Mouse (Mus musculus): ENCODE measurements around the gene Gpr171.
"Not testable (repeated sequence)": the region's sequence is repeated elsewhere in the genome, so short reads cannot be mapped to it uniquely, and the experiment has no call there.

Gpr171 gene

DNA sequence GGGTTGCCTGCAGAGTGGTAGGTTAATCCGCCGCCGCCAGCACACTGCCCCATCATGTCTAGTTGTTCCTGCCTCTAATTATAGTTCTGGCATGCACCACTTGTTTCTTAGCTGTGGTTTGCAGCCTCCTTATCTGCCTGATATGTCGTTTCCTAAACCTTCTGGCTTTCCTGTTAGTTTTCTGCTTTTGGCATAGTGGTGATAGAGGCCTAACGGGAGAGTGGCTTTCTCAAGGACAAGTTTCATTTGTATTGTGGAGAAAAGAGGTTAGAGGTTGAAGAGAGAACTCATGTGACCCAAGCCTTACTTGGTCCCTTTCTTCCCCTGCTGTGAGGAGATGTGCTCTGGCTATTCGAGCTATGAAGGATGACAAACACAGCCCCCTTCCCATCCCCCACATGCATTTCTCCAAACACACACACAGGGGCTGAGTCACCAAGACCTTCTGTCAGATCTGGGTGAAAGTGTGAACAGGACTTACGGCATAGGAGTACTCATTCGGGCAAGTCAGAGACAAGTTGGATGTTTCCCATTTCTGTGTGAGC is 12.4 kb upstream of the Gpr171 start:
- no peak for DNase-seq (ENCODE audit: low read depth, low spot score)

DNA sequence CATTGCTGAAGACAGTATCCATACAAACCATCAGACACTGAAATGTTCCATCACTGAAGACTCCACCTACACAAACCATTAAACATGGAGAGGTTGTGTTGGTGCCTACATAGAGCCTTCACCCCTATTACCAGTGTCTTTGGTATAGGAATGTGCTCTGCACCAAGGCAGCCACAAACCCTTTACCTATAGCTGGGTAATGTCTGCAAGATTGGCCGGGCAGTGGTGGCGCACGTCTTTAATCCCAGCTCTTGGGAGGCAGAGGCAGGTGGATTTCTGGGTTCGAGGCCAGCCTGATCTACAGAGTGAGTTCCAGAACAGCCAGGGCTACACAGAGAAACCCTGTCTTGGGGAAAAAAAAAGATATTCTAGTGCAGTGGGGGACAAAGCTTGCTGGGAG is 11.7 kb upstream of the Gpr171 start:
- not testable (repeated sequence) for DNase-seq (ENCODE audit: low read depth, low spot score)

DNA sequence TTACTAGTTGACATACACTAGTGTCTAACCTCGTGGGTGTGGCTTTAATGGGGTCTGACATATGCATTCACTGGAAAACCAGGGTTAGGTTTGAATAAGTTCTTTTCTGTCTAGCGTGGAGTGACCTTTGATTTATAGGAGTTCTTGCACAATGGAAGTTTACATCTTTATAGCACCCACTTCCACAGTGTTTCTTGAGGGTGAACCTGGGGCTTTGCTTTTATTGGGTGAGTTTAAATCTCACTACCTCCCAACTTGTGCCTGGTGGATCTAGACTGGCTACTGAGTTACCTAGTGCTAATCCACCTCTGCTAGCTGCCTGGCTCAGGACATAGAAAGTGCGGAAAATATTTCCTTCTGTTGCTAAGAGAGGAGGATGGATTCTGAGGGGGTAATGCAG is 10.3 kb upstream of the Gpr171 start:
- DNase-seq (ENCODE audit: low read depth, low spot score) = no peak

DNA sequence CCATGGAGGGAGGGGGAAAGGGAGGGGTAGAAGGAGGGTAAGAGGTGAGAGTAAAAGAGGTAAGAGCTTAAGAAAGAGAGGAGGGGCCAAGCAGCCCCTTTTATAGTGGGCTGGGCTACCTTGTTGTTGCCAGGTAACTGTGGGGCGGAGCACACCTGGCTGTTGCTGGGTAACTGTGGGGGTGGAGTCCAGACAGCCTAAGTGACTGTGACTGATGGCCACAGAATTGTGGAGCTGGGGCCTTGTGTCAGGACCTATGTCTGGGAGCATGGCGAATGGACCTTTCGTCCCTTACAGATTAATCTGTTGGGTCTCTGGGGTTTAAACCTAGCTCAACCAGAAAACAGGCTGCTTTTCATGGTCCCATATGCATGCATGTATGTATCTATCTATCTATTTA is 8.2 kb upstream of the Gpr171 start:
- DNase-seq (ENCODE audit: low read depth, low spot score) = peak; percentile 36

DNA sequence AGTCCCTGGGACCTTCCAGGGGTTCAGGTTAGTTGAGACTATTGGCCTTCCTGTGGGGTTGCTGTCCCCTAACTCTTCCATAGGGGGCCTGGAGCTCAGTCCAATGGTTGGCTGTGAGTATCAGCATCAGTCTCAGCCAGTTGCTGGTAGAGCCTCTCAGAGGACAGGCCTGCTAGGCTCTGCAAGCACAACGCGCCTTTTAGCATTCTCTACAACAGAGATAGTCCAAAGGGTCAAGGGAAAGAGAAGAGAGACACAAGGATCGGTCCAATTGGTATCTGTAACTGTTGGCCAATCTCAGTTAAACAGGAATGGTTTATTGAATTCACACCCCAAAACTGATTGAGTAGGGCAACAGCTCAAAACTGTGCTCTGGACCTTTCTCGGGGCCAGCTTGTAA is 5.8 kb upstream of the Gpr171 start:
- no peak for DNase-seq (ENCODE audit: low read depth, low spot score)

DNA sequence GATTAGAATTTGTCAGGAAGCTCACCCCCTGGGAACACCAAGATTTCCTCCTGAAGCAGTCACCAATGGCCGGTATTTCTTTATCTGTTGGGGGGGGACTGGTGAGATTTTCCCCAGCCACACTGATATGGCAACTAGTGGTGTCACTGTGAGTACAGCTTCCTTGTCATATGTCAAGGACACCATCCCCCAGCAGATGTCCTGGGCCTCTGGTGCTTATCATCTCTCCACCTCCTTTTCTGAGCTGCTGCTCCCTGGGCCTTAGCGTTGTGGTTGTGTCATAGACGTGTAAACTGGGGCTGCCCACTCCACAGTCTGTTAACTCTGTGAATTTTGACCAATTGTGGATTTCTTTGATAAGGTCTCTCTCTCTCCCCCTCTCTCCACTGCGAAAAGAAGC is 2.8 kb upstream of the Gpr171 start:
- DNase-seq (ENCODE audit: low read depth, low spot score) = no peak

DNA sequence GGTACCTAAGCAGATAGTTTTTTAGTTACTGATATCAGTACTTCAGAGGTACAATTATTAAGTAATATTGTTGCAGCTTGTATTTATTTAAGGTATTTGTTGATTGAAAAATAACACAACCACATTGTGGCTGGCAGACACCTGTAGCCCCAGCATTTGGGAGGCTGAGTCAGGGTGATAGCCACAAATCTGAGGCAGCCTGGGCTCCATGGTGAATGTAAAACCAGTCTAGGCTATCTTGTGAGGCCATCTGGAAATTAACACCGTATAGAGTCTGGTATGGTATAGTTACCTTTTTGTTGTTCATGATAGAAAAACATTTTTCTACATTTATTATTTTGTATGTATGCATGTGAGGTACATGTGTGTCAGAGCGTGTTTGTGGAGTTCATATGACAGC is 525 bp upstream of the Gpr171 start:
- DNase-seq (ENCODE audit: low read depth, low spot score) = no peak

DNA sequence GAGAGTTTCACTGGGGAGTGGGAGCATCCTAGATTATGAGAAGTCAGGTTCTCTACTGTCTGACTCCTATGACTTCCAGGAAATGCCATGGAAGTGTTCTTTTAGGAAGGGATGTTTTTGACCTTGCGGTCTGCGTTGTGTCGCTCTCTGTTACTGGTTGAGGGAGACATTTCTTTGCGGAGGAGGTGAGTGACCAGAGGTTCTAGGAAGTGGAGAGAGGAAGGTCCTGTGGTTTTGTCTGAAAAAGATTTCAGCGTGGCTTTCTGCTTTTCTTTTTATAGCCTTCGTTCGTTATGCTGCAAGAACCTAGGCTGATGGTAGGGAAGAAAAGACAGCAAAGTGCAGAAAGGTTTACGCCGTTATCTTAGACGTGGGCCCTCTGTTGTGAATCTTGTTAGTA is 3.1 kb downstream of the Gpr171 start:
- DNase-seq (ENCODE audit: low read depth, low spot score) = no peak

DNA sequence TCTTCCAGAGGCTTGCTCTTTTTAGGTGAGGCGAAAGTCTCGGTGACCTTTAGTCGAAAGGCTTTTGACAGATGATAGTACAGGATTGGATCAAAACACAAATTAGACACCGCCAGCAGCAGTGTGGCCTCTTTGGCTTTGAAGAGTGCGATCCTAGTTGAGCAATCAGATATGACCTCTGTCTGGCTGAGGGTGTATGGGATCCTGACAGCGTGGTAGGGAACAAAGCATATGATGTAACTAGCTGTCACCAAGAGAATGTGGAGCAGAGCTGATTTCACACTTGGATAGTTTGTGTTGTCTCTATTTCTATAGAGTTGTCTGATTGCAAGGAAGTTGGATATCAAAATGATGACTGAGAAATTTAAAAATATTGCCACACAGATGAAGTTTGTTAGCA is 4.2 kb downstream of the Gpr171 start:
- no peak for DNase-seq (ENCODE audit: low read depth, low spot score)

DNA sequence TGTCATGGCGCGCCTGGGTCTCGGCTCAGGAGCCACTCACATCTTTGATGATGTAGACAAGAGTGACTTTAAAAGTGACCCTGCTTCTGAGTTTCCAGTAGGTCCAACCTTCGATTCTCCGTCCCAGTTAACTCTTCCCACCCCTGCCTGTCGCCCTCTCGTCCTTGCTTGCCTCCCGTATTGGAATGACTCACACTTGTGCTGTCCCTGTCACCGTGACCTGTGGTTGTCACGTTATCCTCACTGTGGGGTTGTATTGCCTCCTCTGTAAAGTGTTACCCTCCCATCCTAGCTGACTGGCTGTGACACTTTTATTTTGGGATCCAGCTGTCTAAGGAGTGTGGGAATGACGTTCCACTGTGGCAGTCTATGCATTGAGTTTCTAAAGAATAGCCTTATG is 8.9 kb downstream of the Gpr171 start:
- DNase-seq (ENCODE audit: low read depth, low spot score) = no peak

DNA sequence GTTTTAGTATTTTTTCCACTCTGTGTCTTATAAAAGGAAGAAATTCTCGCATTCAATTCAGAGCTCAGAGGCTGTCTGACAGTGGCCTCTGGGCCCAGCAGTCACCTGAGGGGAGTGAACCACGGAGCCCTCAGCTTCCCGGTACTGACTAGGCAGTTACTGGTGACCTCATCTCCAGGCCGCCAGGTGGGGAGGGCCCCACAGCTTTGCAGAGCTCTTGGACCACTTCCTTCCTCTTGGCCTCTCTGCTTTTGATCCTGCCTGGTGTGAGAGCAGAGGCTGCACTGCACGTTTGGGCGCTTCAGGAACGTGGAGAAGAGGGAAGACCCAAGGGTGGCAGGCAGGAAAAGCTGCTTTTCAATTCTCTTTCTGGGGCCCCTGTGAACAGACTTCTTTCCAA is 20.7 kb downstream of the Gpr171 start:
- DNase-seq (ENCODE audit: low read depth, low spot score) = no peak

DNA sequence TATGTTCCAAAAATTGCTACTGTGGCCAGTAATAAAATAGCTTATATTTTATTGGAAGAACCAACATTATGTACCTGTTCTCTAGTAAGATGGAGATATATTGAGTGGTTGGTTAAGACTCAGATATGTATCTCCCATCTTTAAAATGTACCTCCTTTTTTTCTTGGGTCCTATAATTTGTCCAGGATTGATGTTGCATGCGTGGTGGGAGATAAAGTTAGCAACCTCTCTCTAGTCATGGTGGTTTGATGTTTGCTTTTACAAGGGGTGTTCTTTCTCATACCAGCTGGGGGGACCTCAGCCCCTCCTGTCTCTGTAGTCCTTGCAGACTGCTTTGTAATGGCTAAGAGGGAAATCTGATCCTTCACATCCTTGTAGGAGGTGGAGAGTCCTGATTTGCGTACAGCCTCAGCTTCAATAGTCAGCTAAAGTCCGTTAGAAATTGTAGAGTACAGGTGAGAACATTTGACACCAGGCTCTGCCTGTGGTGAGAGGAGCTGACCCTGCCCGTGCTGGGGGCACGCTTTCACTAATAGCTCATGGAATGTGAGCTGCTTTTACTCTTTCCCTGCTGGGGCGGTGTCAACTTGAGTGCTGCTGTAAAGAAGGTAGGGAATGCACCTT is 21.2 kb downstream of the Gpr171 start:
- DNase-seq (ENCODE audit: low read depth, low spot score) = peak; percentile 14

DNA sequence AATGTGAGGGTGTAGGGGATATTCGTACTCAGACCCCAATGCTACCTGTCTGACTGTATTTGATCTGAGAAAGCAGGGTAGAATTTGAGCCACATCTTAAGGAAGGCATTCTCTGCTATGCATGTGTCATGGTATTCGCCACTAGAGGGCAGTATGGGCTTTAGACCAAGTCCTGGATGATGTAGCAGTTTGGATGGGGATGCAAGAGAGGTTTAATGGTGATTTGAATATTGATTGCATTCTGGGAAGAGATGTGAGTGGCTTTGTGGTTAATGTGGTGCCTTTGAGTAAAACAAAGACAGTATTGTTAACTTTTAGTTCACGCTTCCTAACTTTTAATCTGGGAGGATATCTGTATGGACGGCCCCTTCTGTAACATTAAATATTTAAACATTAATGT is 22.3 kb downstream of the Gpr171 start:
- DNase-seq (ENCODE audit: low read depth, low spot score) = peak; percentile 89

DNA sequence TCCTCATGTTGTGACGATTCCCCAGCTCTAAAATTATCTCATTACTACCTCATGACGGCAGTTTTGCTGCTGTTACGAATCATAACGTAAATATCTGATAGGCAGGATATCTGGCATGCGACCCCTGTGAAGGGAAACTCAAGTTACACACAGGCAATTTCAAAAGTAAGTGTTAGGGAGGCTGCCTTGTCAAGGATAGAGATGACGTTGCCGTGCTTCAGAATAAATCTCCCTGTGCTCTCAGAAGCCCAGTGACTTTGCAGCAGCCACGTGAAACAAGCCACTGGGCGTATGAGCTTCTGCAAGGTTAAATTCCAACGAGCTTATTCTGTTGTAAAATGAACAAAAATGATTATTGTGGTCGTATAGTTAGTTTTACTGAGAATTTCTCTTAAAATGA is 23.0 kb downstream of the Gpr171 start:
- no peak for DNase-seq (ENCODE audit: low read depth, low spot score)

DNA sequence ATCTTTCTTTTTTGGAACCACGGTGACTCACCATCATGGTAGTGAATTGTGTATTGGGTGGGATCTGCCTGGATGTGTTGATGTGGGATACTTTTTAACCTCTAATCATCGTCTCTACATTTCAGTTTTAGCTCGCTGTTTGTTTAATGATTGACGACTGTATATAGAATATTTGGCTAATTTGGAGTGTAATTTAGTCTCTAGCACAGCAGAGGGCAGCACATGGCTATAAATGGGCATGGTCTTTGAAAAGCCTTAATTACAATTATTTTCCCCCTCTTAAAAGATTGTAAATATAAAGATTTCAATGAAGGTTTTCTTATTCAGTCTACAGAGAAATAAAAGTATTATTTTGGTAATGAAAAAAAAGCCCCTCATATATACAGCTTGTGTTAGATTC is 24.3 kb downstream of the Gpr171 start:
- peak; percentile 16 for DNase-seq (ENCODE audit: low read depth, low spot score)

DNA sequence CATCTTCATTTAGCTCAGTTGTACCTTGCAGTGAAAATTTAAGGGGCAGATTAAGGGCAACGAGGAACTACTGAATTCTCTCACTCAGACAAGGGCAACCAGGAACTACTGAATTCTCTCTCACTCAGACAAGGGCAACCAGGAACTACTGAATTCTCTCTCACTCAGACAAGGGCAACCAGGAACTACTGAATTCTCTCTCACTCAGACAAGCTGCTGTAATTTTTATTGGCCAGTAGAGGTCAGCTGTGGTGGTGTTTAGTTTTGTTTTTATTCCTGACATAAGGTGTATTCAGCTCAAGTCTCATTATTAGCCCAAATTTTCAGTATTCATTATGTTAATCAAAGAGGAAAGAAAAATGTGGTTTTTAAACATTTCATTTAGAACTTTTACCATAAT is 32.5 kb downstream of the Gpr171 start:
- DNase-seq (ENCODE audit: low read depth, low spot score) = not testable (repeated sequence)

DNA sequence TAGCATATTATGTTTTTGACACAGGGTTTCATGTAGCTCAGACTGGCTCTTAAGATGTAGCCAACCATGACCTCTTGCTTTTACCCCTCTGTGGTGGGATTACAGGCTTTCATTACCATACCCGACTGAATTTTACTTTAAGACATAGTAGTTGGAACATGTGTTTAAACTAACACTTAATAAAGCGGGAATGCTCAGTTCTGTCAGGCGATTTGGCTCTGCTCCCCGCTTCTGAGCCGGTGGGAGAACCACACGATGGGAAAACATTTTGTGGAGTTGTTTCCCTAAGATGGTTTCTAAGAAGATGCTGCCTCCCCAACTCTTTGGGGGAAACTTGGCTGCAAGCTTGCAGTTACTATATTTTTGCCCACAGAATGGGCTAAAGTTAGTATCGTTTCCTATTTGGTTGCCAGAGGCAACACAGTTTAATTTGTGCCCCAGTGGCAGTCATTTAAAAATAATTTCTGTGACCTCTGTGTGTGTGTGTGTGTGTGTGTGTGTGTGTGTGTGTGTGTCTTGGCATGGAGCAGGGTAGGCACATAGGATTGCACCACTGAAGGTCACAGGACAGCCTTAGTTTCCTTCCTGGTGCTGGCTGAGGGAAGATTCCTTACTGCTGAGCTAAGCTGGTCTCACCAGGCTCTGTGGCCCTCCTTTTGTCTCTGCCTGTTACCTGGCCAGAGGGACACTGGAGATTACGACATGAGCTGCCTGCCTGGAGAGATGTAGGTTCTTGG is 34.9 kb downstream of the Gpr171 start:
- DNase-seq (ENCODE audit: low read depth, low spot score) = no peak

DNA sequence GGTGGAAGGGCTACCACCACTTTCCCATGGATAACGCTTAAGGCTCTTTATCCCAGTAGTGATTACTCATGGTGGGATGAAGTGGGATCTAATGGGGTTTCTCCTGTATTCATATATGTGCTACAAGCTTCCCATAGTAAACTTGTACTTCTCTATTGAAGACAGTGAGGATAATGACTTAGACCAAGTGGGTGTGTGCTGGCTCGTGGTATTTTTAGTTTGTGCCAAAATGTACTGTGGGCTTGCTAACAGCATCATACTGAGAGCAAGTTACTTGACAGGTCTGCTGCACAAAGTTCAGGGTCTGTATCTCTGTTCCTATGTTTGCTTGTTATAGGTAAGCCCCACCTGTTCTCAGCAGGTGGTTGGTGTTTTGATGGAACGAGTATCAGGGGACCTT is 35.7 kb downstream of the Gpr171 start:
- DNase-seq (ENCODE audit: low read depth, low spot score) = no peak

DNA sequence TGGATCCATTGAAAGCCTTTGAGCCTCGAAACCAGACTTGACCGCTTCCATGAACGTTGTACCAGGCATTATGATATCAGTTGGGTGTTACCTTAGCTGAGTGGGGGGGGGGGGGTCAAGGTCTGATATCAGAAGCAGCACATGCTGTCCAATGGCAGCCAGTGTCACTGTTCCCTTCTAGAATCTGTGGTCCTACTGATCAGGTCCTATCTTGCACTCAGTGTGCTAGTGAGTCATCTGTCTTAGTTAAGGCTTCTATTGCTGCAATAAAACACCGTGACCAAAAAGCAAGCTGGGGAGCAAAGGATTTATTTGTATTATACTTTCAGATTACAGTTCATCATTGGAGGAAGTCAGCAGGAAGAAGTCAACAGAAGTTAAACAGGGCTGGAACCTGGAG is 38.2 kb downstream of the Gpr171 start:
- DNase-seq (ENCODE audit: low read depth, low spot score) = no peak

DNA sequence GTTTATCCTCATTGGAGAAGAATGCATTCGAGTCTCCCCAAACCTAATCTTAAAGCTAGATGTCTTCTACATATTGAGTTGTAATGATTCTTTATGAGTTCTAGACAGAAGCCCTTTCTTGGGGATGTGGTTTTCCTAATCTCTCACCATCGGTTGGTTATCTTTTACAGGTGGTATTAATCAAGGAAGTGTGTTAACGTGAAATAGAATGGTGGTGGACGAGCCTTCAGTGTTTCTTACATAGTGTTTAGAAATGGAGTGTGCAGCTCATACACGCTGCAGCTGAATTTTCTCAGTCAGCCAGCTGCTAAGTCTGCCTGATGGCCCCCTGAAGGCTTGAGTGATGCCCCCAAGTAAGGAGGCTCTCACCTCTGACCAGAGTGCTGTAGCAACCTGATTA is 39.5 kb downstream of the Gpr171 start:
- no peak for DNase-seq (ENCODE audit: low read depth, low spot score)

DNA sequence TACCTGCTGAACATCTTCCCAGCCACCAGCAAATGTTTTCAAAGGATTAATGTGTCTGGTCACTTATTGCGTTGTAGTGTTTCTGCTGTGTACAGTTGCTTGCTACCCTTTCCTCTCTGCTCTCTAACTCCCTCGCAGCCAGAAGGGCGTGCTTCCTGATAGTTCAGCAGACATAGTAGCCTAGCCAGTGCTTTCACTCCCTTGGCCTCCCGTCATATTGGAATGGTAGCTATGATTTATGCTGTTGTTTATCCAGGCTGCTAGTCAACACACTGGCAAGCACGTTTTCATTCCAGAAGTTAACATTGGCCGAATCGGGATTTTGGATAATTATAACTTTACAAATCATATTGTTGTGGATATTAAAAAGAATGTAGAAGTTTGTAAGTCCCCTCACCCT is 41.5 kb downstream of the Gpr171 start:
- no peak for DNase-seq (ENCODE audit: low read depth, low spot score)

DNA sequence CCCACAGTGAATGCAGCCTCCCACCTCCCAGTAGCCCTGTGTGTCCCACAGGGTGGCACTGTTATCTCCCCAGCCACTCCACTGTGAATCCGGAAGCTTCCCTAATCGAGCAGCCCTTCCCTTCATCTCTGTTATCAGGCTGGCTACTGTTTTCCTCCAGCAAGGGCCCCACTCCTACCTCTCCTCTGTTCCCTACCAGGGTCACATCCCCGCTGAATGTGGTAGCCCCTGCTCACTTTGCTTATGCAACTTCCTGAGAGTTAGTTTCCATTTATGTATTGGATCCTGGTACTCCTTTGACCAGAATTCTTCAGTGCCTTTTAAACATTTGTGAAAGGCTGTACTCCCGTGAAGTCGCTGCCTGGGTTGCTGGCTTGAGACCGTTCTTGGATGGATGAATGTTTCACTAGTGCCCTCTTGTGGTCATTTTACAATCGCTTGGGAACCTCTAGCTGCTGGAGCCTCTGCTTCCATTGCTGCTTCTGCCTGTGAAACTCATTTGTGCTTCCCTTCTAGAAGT is 42.5 kb downstream of the Gpr171 start:
- peak; percentile 73 for DNase-seq (ENCODE audit: low read depth, low spot score)

DNA sequence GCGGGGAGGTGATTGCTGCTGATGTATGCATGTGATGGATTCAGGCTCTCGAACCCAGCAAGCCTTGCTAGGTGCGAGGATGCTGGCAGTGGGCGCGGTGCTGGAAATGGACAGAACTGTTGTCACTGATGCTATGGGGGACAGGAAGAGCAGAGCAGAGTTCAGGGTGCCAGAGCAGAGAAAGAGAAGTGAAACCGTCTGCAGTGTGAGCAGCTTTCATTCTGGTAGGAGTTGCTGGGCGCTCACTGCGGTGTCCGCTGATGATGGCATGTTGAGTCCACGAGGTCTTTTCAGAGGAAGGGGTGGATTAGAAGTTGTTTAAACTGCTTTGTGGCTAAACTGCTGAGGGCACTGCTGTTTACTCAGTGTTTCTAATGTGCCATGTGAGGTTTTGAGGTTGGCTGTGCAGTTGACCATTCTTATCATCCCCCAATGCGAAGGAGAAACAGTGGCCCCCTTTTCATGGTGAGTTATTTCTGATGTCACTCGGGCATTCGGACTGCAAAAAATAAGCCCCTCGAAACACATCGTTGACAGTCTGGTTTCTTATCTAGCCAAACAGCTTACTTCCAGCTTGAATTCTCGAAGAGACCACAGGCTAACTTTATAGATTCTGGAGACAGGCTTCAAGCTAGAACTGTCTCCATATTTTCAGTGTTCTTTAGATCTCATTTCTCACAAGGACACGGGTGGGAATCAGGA is 46.6 kb downstream of the Gpr171 start:
- no peak for DNase-seq (ENCODE audit: low read depth, low spot score)

All from R1 (cell line).